Mouse (Mus musculus) kidney, adult 2 months (tissue): ENCODE data around the gene Kirrel3.

Source experiments
- CTCF ChIP-seq: fragments of 200-500 bp; conservative IDR thresholded peaks from 2 replicates; pipeline ENCODE4 v1.5.1; 2011; ENCODE audit warnings: low read depth, mild to moderate bottlenecking, control low read depth, low read length, moderate library complexity, mixed read lengths; ENCODE audit not compliant: insufficient read depth, insufficient read length
- POLR2A ChIP-seq: fragments of 200-500 bp; IDR thresholded peaks from one replicate; pipeline ENCODE4 v1.6.1; 2011; ENCODE audit warnings: low read depth, low read length, control low read depth

GRCm38 (mm10) chr9:35026897-35027311 is 541.2 kb downstream of the Kirrel3 start:
- TF ChIP-seq CTCF, result no peak
- TF ChIP-seq POLR2A, result no peak
